Mouse (Mus musculus): ENCODE measurements at regions not wholly inside any gene's neighbourhood (a gene's known extent, or its start where the extent isn't known, plus 50 kb on each side); places are given as distances from the start of the nearest gene placed in this dataset.

DNA sequence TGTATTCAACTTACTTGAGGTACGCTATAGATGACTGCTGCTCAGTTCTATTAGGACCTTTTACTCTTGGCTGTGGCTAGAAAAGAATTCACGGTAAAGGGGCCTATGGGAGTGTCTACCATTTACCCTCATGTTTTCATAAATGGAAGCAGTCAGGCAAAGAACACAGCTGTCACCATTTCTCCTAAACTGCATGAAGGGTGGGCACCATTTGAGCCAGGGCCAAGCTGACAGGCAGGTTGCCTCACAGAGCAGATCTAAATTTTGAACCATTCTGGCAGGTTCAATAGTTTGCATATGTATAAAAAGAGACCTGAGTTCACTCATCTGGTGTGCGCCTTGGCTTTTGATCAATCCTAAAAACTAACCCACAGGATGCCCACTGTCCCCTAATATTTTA lies 410.3 kb downstream of the Rwdd3 start:
- TF ChIP-seq GATA1 (IDR thresholded peaks at IDR 0.05; ENCODE audit: borderline replicate concordance, low read length) (no peak), FLI1 (IDR thresholded peaks at IDR 0.05; ENCODE audit: low read length) (no peak)

Measured in megakaryocyte, embryonic 14.5 days (primary cell).